Mouse (Mus musculus) small intestine, adult 2 months (tissue): ENCODE results near the gene Cdcp1.

ENCODE experiments used
- CTCF ChIP-seq: fragments of 200-500 bp; IDR thresholded peaks from 2 replicates; pipeline ENCODE4 v1.5.1; 2012; ENCODE audit warnings: low read depth, mild to moderate bottlenecking, control low read depth, inconsistent platforms, low read length, moderate library complexity, mixed read lengths; ENCODE audit not compliant: insufficient replicate concordance, insufficient read length; ENCODE audit errors: extremely low read depth
- POLR2A ChIP-seq: fragments of 200-500 bp; IDR thresholded peaks from 2 replicates; pipeline ENCODE4 v1.6.1; 2012; ENCODE audit warnings: low read depth, mild to moderate bottlenecking, control low read depth, inconsistent platforms, low read length, moderate library complexity

DNA sequence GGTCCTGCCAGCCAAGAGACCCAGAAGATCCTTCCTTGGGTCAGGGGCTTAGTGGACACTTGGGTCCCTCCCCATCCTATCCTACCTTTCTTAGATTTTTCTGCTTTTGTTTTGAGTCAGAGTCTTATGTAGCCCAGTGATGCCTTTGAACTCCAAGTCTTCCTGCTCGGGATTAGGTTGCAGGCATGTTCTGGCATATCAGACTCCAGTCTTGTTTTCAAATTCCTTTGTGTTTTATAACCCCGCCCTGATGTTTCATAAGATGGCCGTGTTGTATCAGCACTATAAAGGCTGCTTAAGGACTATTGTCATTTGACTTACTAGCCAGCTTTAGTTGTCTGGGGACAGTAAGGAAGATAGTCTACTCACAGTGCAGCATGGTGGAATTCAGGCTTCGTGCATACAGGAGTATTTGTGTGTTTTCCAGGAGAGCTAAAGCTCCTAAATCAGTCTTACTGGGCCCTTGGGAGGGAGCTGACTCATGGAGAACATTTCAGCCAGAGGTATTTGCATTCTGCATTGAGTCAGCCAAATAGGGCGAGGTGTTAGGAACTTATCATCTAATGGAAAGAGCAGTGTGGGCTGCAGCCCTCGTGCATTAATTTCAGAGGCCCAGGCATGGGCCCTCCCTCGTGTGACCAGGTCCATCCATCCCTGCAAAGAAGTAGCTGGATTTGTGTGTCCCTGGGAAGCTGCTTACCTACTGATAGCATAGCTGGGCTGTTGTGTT lies 78.7 kb downstream of the Cdcp1 start:
- TF ChIP-seq CTCF (no peak), POLR2A (no peak)
